Mouse (Mus musculus) Patski (cell line): ENCODE measurements at regions not wholly inside any gene's neighbourhood (a gene's known extent, or its start where the extent isn't known, plus 50 kb on each side); places are given as distances from the start of the nearest gene placed in this dataset.
"Not testable (repeated sequence)": the region's sequence is repeated elsewhere in the genome, so short reads cannot be mapped to it uniquely, and the experiment has no call there.

Experiments used
- ATAC-seq: fragments of 100-300 bp; one replicate; pipeline ENCODE4 v1.8.0; 2021
- CTCF ChIA-PET: fragments of 350-600 bp; sonication (Branson Sonifier 250); formaldehyde crosslinking; loops from one replicate; lab custom pipeline; 2022; ENCODE audit warnings: inconsistent platforms; lab: Charles Lee
- POLR2A ChIA-PET: fragments of 350-600 bp; sonication (Branson Sonifier 250); formaldehyde crosslinking; loops from one replicate; lab custom pipeline; 2022; ENCODE audit warnings: antibody characterized with exemption, inconsistent platforms; lab: Charles Lee
- DNase-seq: peaks from one replicate; pipeline ENCODE4 v3.0.0-alpha.2; 2011; ENCODE audit warnings: low read depth, low spot score
- H3K27me3 ChIP-seq: fragments of 371-371 bp; one replicate; pipeline ENCODE4 v1.5.1; 2021
- CTCF ChIP-seq: fragments of 100-300 bp; IDR thresholded peaks from one replicate; pipeline ENCODE4 v1.5.1; 2021
- in situ Hi-C: fragments of 300-500 bp; cut with MboI; formaldehyde crosslinking; loops from 3 replicates; pipeline ENCODE4 v1.11.1; 2018; ENCODE audit warnings: low pct_unique_long_range_greater_than_20kb, mixed read lengths

- H3K27me3 ChIP-seq = no peaks in the 10 kb centered on the region
- in situ Hi-C loops = no loop called here
- ChIA-PET CTCF (interaction anchor here (1.0 kb wide), 1 partner anchor 14 kb away, joined by 4 read pairs; no protein-coding TSS in a partner anchor), POLR2A (no interaction called here)
- no peak for ATAC-seq
- TF ChIP-seq CTCF = no peak
- DNase-seq = no peak
These were observed 1789.4 kb upstream of the Gm8797 start for GRCm38 (mm10) chr3:3961166-3961565.

GRCm38 (mm10) chr3:3961821-3962220, 1788.8 kb upstream of the Gm8797 start:
- POLR2A ChIA-PET, ATAC-seq, CTCF ChIA-PET, H3K27me3 ChIP-seq, DNase-seq, in situ Hi-C loops: not testable (repeated sequence)
